Mouse (Mus musculus) brain, embryonic 14.5 days (tissue): ENCODE data around the gene Slit3. TPM values are rescaled to one million over a fixed set of nuclear protein-coding genes. Genes with fewer than 3 reads are reported as not detected.
A peak's percentile ranks its signal among the peaks of the same experiment; 100 is the strongest.

Source experiments
- DNase-seq: peaks from one replicate; pipeline ENCODE4 v3.0.0-alpha.2; 2011; ENCODE audit warnings: low read depth
- CTCF ChIP-seq: fragments of 200-500 bp; IDR thresholded peaks from 2 replicates; pipeline ENCODE4 v1.5.1; 2012; ENCODE audit warnings: inconsistent platforms, mild to moderate bottlenecking, moderate library complexity, borderline replicate concordance; ENCODE audit not compliant: insufficient read depth, insufficient read length; ENCODE audit errors: extremely low read depth
- POLR2A ChIP-seq: fragments of 200-500 bp; IDR thresholded peaks from 2 replicates; pipeline ENCODE4 v1.6.1; 2012; ENCODE audit warnings: mild to moderate bottlenecking, inconsistent platforms, borderline replicate concordance; ENCODE audit not compliant: poor library complexity, insufficient read depth, insufficient read length, severe bottlenecking; ENCODE audit errors: extremely low read depth
- polyA plus RNA-seq: library from polyadenylated mRNA; depleted of rRNA; stranded (reverse); fragments of >200 nt; gene quantifications from 2 replicates; pipeline ENCODE4 v1.2.3, GENCODE M21; 2012

Gene Slit3
- polyA plus RNA-seq, 1 experiment: 9.3 TPM

DNA sequence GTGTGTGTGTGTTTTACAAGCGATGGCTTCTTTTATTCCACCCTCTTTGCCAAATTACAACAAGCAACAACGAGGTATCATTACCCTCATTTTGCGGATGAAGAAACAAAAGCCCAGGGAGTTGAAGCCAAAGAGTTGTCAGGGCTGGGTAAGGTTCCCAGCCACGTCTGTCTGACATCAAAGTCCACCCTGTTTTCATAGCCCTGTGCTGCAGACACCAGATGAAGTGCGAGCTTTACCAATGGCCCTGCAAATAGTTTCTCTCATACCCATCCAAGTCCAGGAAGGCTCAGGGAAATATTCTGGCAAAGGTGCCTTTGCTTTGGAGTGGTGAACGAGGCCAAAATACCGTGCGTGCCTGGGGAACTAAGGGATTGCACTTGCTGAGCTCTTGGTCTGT, 58.3 kb downstream of the Slit3 start:
- DNase-seq: peak; percentile 87
- no peak for TF ChIP-seq CTCF

DNA sequence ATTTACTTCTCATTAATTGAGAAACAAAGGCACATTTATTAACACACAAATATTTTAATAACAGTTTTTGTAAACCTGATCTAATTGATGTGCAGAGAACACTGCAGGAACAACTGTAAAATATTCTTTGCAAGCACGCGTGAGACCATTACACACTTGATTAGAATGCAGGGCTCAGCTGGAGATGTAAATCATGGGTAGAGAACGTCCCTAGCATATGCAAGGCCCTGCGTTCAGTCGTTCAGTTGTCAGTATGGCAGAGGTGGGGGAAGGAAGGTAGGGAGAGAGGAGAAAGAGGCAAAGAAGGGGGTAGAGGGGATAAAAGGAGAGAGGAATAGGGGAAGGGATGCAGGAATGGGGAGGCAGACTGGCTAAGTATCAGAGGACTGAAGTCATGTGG, 61.9 kb downstream of the Slit3 start:
- TF ChIP-seq POLR2A (no peak), CTCF (no peak)
- peak; percentile 38 for DNase-seq

DNA sequence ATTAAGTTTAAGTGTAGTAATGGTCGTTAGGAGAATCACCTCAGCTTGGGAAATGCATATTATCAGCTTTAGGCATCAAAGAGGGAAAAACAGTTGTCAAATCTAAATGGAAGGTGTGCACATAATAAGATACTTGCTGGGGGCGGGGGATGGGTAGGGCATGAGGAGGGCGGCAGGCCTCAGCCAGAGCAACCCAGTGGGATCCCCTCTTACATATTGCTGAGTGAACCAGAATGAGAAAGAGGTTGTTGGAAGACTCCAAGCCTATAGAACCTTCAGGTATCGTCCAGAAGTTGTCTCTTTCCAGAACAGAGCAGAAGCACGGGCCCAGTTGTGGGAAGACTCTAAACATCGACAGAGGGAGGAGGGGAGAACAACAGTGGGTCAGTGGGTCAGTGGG, 73.8 kb downstream of the Slit3 start:
- TF ChIP-seq CTCF (no peak), POLR2A (no peak)
- no peak for DNase-seq

DNA sequence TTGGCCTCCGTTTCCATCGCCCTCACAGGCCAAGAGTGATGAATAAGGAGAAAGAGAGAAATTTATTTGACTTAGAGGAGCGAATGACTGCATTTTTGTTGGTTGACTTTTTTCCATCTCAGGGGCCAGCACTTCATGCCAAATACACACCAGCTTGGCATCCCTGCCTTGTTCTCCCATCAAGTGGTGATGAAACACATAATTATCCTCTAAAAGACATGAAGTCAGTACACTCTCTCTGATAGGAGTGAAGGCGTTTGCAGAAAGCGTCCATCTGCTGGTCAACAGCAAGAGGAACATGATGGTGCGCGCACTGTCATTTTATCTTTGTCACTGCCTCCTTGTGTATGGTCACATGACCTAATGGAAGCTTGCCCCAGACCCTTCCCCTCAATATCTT, 75.8 kb downstream of the Slit3 start:
- no peak for DNase-seq
- TF ChIP-seq CTCF: no peak
- no peak for TF ChIP-seq POLR2A

DNA sequence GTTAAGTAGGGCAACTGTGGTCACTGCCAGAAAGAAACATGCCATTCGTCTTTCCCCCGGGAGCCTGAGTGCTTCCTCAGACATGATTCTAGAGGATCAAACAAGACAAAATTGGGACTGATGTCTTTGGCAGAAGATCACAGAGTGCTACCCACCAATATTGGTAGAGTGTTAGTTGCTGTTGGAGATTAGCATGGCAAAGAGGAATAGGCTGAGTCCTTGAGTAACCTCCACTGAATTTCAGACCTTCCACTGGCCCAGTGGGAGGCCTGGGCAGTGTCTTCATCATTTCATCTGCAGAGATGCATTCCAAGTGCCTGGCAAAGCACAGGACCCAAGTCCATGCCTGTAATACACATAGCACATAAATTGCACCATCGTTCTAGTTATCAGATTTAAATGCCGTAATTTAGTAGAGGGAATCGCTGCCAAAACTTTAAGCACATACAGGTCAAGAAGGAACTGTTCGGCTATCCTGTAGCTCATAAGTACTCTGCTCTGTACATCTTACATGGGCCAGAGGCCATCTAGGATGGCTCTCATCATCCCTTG, 77.6 kb downstream of the Slit3 start:
- DNase-seq: no peak

DNA sequence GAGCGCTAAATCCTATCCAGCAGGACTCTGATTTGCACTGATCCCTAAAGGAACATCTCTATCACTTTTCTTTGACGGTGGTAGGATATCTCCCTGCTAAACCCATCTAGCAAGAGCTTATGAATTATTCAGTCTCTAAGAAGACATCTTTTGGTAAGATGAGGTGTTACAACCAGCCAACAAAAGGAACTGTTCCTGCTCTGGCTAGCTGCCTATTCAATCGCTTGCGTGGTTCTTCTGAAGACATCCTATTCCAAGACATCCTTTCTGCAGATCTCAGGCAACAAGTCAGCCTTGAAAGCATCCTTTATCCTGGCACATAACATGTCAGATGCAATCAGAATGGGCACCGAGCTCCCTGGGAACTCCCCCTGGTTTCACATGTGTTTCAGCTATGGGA, 81.3 kb downstream of the Slit3 start:
- peak; percentile 51 for DNase-seq
- no peak for TF ChIP-seq CTCF
- no peak for TF ChIP-seq POLR2A

More for the DNA sequence above, 77.6 kb downstream of the Slit3 start:
- TF ChIP-seq CTCF (no peak), POLR2A (no peak)

DNA sequence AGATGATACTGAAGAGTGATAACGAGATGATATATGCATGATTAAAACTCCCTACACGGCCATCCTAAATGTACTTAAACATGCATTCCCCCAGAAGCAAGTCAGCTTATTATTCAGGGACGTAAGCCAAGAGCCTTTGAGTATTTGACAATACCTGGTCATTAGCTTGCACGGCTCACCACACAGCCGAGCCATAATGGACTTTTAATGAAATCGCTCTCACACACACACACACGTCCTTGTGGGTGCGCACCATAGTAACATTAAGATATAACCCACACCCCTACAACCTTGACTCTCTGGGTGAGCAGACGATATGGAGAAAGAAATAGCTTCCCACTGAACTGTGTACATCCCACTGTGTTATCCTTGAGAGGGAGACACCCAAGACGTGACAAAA, 82.6 kb downstream of the Slit3 start:
- TF ChIP-seq CTCF (no peak), POLR2A (no peak)
- DNase-seq: peak; percentile 88

DNA sequence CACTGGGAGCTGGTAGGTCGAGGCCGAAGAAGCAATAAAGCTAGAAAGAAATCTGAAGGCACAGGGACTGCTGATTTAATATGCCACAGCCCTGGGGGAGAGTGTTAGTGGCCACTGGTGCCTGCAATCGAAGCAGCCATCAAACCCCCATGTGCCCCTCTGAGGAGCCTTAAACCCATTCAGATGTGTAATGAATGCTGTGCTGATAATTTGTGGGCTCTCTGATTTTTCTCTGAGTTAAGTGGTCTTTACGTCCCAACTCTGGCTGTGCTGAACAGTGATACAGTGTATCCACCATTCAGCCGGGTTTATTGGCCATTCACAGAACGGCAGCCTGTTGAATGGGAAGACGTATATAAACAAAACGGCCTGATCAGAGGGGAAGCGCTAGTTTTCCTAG, 83.1 kb downstream of the Slit3 start:
- peak; percentile 70 for DNase-seq
- TF ChIP-seq POLR2A (no peak), CTCF (no peak)

DNA sequence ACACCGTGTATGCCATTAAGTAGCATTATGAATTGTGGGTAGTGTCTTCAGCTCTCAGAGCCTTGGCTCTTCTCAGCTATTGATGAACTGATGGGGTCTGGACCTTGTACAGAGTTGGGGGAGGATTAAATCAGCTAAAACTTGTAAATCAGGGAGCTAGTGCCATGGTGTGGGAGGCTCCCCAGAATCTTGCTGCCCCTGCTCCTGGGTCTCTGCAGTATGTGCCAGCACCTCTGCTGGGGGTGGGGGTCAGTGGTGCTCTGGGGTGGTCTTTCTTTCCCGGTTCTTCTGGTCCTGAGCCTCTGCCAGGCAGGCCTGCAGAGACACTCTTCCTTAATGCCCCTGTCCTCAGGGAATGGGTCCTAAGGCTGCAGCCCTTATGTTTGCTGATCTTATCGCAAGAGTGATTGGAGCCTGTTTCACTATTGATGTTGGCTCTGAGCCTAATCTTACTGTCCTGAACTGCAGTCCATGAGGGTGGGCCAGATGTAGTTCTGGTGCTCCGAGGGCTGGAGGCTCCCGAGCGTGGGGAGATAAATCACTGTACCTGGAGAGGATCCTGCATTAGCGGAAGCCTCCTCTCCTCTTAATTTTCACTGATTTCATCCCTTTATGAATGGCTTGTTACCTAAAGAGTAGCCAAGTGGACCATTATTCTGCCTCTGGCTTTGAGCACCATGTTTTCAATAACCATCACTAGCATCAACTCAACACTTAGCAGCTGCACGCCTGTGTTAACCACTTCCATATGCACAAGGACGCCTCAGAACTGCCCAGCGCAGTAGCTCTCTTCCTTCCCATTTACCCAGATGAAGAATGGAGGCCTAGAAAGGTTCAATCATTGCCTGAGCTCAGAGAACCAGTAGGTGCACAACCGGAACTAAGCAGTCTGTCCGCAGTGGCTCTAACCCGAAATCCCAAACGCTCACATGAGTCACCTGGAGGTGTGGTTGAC, 90.0 kb downstream of the Slit3 start:
- DNase-seq: no peak
- TF ChIP-seq POLR2A: no peak
- no peak for TF ChIP-seq CTCF

DNA sequence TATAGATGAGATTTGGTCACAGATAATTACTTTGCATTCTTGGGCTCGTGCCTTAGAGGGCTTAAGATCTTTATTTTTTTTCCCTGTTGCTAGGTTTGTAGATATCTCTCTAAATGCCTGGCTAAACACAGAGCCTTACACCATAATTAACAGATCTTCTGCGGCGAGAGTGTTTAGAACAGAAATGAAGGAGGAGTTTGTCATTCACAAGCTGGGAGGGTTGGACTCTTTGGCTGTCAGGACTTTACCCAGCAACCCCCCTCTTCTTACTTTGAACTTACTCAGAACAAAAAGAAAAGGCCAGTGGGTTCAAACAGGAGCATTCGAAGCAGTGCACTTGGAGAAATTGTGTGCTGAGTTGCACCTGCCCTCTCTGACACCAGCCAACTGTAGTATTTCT, 103.0 kb downstream of the Slit3 start:
- DNase-seq: peak; percentile 81
- no peak for TF ChIP-seq CTCF
- no peak for TF ChIP-seq POLR2A

DNA sequence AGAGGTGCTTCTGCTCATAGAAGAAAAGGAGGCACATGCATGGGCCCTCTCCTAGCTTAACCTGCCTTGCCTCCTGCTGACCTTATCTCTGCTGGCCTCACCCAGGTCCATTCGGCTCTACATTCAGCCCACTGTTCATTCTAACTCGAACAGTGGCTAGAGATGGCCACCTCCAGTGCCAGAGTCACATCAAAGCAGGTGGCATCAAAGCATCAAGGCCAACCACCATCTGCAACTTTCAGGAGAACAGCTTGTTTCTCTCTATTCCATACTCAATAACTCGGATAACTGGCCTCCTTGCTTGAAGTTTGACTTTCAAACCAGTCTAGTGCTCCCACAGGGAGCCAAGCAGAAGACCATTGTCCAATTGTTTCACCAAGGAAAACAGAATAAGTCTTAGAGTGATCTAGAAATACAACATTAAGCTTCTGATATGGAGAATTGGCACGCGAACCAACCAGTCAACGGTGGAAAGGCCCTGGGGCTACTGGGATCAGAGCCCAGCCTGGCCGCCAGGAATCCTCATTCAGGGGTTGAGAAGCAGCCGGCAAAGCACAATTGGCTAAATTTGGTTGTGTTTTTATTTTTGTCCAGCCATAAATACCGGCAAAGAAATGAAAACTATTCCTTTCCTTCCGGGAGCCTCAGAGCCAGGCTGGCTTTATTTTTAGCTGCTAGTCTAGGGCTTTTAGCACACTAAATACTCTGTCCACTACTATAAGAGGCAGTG, 110.5 kb downstream of the Slit3 start:
- DNase-seq: peak; percentile 60

More for the DNA sequence above, 110.5 kb downstream of the Slit3 start:
- TF ChIP-seq POLR2A: no peak
- no peak for TF ChIP-seq CTCF
